Mouse (Mus musculus) lung, postnatal 25 days (tissue): ENCODE measurements at regions not wholly inside any gene's neighbourhood (a gene's known extent, or its start where the extent isn't known, plus 50 kb on each side); places are given as distances from the start of the nearest gene placed in this dataset.
"Not testable (repeated sequence)": the region's sequence is repeated elsewhere in the genome, so short reads cannot be mapped to it uniquely, and the experiment has no call there.

Experiments used
- DNase-seq: peaks from one replicate; pipeline ENCODE4 v3.0.0; 2022; ENCODE audit warnings: low spot score

DNA sequence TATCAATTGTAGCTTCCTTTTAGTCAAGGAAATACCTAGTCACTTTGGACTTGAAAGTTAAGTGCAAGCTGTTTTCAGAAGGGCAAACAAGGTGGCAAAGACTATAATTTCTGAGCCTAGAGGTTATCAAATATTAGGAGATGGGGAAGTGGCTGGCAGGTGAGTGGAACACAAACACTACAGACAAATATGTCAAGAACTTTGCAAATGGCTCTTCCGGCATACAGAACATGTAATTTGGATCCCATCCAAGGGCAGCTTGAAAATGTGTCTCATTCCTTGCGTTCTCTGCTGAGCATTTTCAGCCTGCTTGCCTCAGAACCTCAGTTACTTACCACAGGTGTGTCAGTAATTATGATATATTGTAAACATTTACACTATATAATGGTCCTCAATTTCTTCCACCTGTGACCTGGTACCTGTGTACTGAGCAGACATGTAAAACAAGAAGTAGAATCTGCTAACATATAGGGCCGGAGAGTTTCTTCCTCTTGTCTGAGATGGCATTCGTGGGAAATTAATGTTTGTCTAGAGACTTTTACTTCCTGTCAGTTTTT is 1346.3 kb upstream of the Got2 start:
- peak; percentile 55 for DNase-seq

- no peak for DNase-seq
Observed at GRCm38 (mm10) chr8:97232619-97233376, 1344.5 kb upstream of the Got2 start.

DNA sequence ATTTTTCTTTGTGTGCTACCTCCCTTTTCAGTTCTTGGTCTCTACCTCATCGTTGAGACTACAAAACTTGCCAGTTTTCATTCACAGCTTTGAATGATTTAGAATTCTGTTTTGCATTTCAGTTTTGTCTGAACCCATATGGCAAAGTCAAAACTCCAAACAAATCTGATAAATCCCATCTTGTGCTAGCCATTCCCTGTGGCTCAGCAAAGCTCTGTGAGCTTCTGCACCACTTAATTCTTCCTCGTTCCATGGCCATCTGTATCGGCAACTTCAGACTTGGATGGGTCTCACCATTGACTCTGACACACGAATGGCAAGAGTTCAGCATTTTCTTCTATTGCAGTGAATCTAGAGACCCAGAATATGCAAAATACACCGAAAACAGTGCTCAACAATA is 1343.3 kb upstream of the Got2 start:
- DNase-seq: no peak

- no peak for DNase-seq
Observed at GRCm38 (mm10) chr8:97191806-97192205, 1303.5 kb upstream of the Got2 start.

GRCm38 (mm10) chr8:97183831-97184230 is 1295.5 kb upstream of the Got2 start:
- DNase-seq: not testable (repeated sequence)

- DNase-seq: not testable (repeated sequence)
Observed at GRCm38 (mm10) chr8:97182456-97182855, 1294.1 kb upstream of the Got2 start.
